Comparison of ENCODE assay signal across 29 mouse cellular contexts in the genomic region with DNA sequence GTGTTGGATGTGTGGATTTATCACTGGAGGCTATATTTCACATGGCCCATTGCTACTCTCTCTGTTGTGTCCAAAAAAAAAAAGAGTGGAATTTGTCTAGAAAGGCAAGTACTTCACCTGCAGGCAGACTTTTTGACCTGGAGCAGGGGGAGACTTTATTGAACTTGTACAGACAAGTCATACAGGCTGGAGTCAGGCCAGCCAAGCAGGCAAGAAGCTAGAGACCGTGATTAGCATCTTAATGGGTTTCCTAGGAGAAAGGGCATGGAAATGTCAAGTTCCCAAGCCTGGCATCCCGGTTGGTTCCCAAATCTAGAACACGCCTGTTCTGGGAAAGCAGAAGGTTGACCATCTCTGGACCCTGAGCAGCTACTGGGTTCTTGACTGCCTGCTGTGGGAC. TPM values are rescaled to one million over a fixed set of nuclear protein-coding genes. Genes with fewer than 3 reads are reported as not detected.
DNase-seq lines count a peak whose midpoint lies in the region; ATAC-seq and TF ChIP-seq lines count a peak whose summit lies in the region.
"Had no signal": no experiment of that assay in that cellular context is flagged by ENCODE, and none has a peak within 500 bp of the region (broad histone marks: within the 10 kb centered on the region; RNA-seq: fewer than 3 reads in every experiment).

No protein-coding gene starts in this region.

- no peak overlapping the region for H3K9ac ChIP-seq in midbrain, postnatal 0 days (replicated peaks; ENCODE audit: low read length, poor library complexity, severe bottlenecking)
- H3K9ac ChIP-seq in midbrain, embryonic 11.5 days (ENCODE audit: low read length), result no peak overlapping the region
- H3K9ac ChIP-seq: embryonic facial prominence, embryonic 12.5 days; heart, embryonic 15.5 days; liver, embryonic 15.5 days had no signal

- no peaks in the 10 kb centered on the region for H3K27me3 ChIP-seq in midbrain, postnatal 0 days (ENCODE audit: insufficient read depth, low read length)
- no peaks in the 10 kb centered on the region for H3K27me3 ChIP-seq in midbrain, embryonic 11.5 days (ENCODE audit: control insufficient read depth, insufficient read depth, low read length)
- H3K27me3 ChIP-seq: embryonic facial prominence, embryonic 12.5 days; heart, embryonic 15.5 days; liver, embryonic 15.5 days; Patski had no signal

- TF ChIP-seq CTCF in midbrain, postnatal 0 days (IDR thresholded peaks at IDR 0.05), result no peak

- H3K36me3 ChIP-seq in midbrain, postnatal 0 days (ENCODE audit: insufficient read depth, low read length), result no peaks in the 10 kb centered on the region
- no peaks in the 10 kb centered on the region for H3K36me3 ChIP-seq in midbrain, embryonic 11.5 days (ENCODE audit: control insufficient read depth, insufficient read depth, low read length)
- H3K36me3 ChIP-seq: embryonic facial prominence, embryonic 12.5 days; heart, embryonic 15.5 days; liver, embryonic 15.5 days had no signal

- 63% methylated on average over 3 of the region's 3 CpGs for WGBS in midbrain, postnatal 0 days
- 61% methylated on average over 3 of the region's 3 CpGs for WGBS in midbrain, embryonic 11.5 days

- H3K4me3 ChIP-seq in midbrain, postnatal 0 days (ENCODE audit: low read depth, low read length), result no peak overlapping the region
- H3K4me3 ChIP-seq in midbrain, embryonic 11.5 days (ENCODE audit: low read depth, low read length), result no peak overlapping the region
- H3K4me3 ChIP-seq: embryonic facial prominence, embryonic 12.5 days; erythroblast, embryonic 14.5 days; heart, embryonic 15.5 days; liver, embryonic 15.5 days; myocyte had no signal

- no peaks in the 10 kb centered on the region for H3K9me3 ChIP-seq in midbrain, postnatal 0 days (ENCODE audit: low read length)
- H3K9me3 ChIP-seq in midbrain, embryonic 11.5 days (ENCODE audit: control insufficient read depth, low read length), result no peaks in the 10 kb centered on the region
- H3K9me3 ChIP-seq: embryonic facial prominence, embryonic 12.5 days; heart, embryonic 15.5 days; liver, embryonic 15.5 days had no signal

- ATAC-seq in midbrain, postnatal 0 days (ENCODE audit: low FRiP score), result no peak
- ATAC-seq in midbrain, embryonic 11.5 days (ENCODE audit: low FRiP score), result no peak
- ATAC-seq in frontal cortex, adult (ENCODE audit: low TSS enrichment), result no peak

- peak; percentile 8 to 14 for DNase-seq in cerebellum, postnatal 10 days
- DNase-seq in cerebellum, postnatal 4 days (ENCODE audit: low spot score in 2 of 2), result no peak
- peak; percentile 10 for DNase-seq in midbrain, postnatal 0 days (ENCODE audit: low spot score)
- DNase-seq in midbrain, embryonic 11.5 days (ENCODE audit: low spot score, missing footprints), result no peak
- DNase-seq in kidney, postnatal 25 days, result peak; percentile 60 to 72
- DNase-seq in lung, postnatal 14 days, result no peak
- no peak for DNase-seq in adrenal gland, adult 8-10 months
- DNase-seq: cerebellum, adult 2 months; gastrocnemius, postnatal 36 days; right cerebral cortex, postnatal 25 days; thymus, postnatal 36 days had no signal

- H3K4me1 ChIP-seq in midbrain, postnatal 0 days (ENCODE audit: insufficient read depth, low read length), result no peaks in the 10 kb centered on the region; the same call in 1 of the 2 replicates
- no peaks in the 10 kb centered on the region for H3K4me1 ChIP-seq in midbrain, embryonic 11.5 days (ENCODE audit: control insufficient read depth, insufficient read depth, low read length)
- H3K4me1 ChIP-seq: embryonic facial prominence, embryonic 12.5 days; liver, embryonic 15.5 days had no signal

- no peak overlapping the region for H3K27ac ChIP-seq in midbrain, postnatal 0 days (ENCODE audit: low read depth, low read length)
- H3K27ac ChIP-seq in midbrain, embryonic 11.5 days (ENCODE audit: low read depth, low read length), result no peak overlapping the region
- H3K27ac ChIP-seq: embryonic facial prominence, embryonic 12.5 days; heart, embryonic 15.5 days; liver, embryonic 15.5 days had no signal

- no peak overlapping the region for H3K4me2 ChIP-seq in midbrain, postnatal 0 days (ENCODE audit: low read depth, low read length, poor library complexity, severe bottlenecking)
- H3K4me2 ChIP-seq in midbrain, embryonic 11.5 days, result no peak overlapping the region
- H3K4me2 ChIP-seq: embryonic facial prominence, embryonic 12.5 days; heart, embryonic 15.5 days; liver, embryonic 15.5 days had no signal

RNA-seq across cellular contexts. Expression of gene Capn13, which starts 11.3 kb away (rescaled TPM):
- total RNA-seq in midbrain, postnatal 0 days (2014; rRNA removed), result not detected in 2 replicates
- polyA plus RNA-seq in midbrain, postnatal 0 days (2015; fragmentation: Nextera tagmentation; extraction: Ambion mirVana), result 0.09 TPM in 1 of 2 replicates, not detected in the other
- polyA plus RNA-seq in midbrain, embryonic 11.5 days (2014; fragmentation: Nextera tagmentation; extraction: Ambion mirVana), result not detected in 2 replicates
- total RNA-seq in adrenal gland, adult 8-10 months (2022), result not detected
- total RNA-seq: ES-E14; gastrocnemius, postnatal 36 days; heart, adult 8-10 months; hematopoietic stem cell, adult 5-6 weeks; layer of hippocampus, postnatal 10 days; left cerebral cortex, adult 8-10 months had no signal
- polyA plus RNA-seq: cortical plate, adult 2 months; embryonic facial prominence, embryonic 12.5 days; erythroblast, embryonic 14.5 days; forebrain, embryonic 14.5 days; limb, embryonic 14.5 days; liver, embryonic 15.5 days; lung, embryonic 16.5 days; midbrain, embryonic 14.5 days; myocyte; Patski; spleen, adult 2 months had no signal

Comparison
In these comparisons a context has a peak if more than half of its experiments do, and no peak if none do; other contexts are left out.
1. DNase-seq: peak in cerebellum, postnatal 10 days (2 of 2), midbrain, postnatal 0 days (single experiment) and kidney, postnatal 25 days (2 of 2); none in cerebellum, postnatal 4 days (0 of 2), midbrain, embryonic 11.5 days (single experiment), lung, postnatal 14 days (single experiment) and adrenal gland, adult 8-10 months (single experiment).